Mouse (Mus musculus) ES-CJ7 (cell line): ENCODE results near the gene Ednrb.
"Not testable (repeated sequence)": the region's sequence is repeated elsewhere in the genome, so short reads cannot be mapped to it uniquely, and the experiment has no call there.

Source experiments
- DNase-seq: peaks from one replicate; pipeline ENCODE4 v3.0.0; 2011; ENCODE audit warnings: low read depth, low spot score

The Ednrb gene

DNA sequence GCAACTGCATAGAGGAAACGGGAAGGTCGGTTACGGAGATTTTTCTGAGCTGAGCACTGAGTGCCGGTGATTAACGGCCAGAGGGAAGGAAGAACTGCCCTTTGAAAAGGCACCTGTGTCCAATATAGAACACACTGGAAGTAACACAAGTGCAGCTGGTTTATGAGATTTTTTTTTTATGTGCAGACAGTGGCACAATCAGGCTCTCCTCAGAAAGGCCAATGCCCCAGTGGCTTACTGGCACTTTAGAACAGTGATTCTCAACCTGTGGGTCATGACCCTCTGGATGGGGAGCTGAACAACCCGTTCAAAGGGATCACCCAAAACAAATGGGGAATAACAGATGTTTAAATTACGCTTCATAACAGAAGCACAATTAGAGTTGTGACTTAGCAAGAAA lies 20.7 kb downstream of the Ednrb start:
- DNase-seq, result no peak

DNA sequence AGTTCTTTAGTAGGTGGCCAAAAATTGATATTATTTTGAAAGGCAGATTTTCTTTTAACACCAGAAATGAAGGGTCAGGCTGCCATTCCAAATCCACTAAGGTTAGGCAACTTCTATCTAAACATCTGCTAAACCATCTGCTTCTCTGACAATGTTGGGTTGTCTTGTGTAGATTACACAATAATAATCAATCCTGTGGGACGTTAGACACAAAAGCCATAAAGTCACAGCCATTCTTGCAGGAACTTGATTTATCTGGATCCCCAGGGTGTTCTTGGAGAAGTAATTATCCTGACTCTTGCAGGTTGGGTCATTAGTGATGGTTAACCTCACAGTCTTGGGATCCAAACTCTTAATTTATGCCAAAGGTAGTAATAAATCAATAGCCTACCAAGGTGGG lies 21.6 kb downstream of the Ednrb start:
- no peak for DNase-seq

- no peak for DNase-seq
Observed at GRCm38 (mm10) chr14:103816637-103817308, 27.4 kb downstream of the Ednrb start.

DNA sequence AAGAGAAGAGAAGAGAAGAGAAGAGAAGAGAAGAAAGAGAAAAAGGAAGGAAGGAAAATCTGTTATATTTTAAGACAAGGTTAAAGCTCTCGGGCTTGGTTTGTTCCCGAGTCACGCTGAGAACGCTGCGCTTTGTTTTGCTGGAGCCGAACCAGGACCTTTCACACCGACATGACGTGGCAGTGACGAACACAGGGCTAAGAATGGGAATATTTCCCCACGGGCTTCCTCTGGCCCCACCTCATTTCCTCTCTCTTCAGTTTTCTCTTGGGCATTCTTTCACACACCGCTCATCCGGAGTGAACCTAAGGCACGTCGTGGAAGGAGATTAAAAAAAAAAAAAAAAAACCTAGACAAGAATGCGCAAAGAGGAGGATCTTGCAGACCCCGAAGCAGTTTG lies 28.7 kb downstream of the Ednrb start:
- DNase-seq, result no peak

- no peak for DNase-seq
Observed at GRCm38 (mm10) chr14:103814015-103814691, 30.0 kb downstream of the Ednrb start.

DNA sequence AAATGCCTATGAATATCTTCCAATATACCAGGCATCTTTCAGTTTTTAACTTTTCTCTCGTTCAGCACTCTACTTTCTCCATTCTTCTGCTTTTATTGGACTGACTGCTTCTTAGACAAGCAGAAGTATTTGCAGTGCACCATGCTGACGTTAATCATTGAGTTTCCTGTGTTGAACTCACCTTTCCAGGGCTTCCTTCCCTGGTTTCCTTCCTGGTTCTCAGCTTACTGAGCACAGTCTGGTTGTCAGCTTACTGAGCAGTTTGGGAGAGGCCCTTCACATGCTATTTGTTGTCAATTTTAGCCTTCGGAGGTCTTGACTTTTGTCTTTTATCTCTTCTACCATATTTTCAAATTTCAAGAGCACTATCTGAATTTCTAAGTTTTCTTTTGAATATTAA lies 31.0 kb downstream of the Ednrb start:
- no peak for DNase-seq

DNA sequence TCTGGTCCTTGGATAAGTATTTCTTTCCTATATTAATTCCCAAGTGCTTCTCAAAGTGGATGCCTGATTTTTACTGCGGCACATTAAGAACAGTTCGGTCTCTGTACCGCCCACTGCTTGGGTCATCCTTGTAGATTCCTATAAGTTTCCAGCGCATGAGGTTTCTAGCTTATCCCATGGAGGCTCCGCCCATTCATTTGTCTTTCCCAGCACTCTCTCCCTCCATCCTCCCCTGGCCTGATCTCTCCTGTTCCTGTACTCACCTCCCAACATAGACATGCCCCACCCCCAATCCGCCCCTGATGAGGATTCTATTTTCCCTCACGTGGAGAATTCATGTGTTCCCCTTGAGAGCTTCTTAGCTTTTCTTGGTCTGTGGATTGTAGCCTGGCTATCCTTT lies 32.9 kb downstream of the Ednrb start:
- no peak for DNase-seq

DNA sequence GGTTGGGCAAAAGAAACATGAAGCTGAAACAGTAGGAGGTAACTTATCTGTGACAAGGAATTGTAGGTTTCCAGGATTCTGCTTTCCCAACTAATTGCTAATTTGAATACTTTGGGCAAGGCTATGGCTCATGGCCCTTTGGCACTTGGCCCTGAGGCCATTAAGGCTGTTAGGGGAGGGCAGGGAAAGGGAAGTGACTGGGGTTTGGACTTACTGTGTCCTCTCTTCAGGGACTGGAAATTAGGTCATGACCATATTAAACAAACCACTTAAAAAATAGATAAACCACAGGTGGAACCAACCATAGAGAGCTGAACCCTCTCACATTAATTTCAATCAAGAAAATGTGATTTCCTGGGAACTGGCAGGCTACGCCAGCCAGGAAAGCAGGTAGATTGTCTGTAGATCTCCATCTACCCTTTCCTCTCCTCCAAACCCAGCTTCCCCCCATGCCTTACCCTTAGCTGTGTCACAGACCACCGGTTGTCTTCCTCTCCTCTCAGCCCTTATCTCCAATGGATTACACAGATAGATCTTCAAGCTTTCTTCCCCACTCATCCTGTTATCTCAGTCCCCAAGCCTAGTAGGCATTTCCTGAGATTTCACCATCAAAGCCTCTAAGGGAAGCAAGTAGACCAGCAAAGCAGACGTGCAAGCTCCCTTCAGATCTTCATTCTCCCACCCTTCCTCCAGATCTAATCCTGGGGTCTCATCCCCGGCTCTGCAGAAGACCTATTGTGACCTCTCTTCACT lies 40.1 kb downstream of the Ednrb start:
- DNase-seq, result no peak

GRCm38 (mm10) chr14:103797123-103797522 lies 47.1 kb downstream of the Ednrb start:
- DNase-seq, result no peak

- DNase-seq, result no peak
Observed at GRCm38 (mm10) chr14:103795591-103795990, 48.6 kb downstream of the Ednrb start.

DNA sequence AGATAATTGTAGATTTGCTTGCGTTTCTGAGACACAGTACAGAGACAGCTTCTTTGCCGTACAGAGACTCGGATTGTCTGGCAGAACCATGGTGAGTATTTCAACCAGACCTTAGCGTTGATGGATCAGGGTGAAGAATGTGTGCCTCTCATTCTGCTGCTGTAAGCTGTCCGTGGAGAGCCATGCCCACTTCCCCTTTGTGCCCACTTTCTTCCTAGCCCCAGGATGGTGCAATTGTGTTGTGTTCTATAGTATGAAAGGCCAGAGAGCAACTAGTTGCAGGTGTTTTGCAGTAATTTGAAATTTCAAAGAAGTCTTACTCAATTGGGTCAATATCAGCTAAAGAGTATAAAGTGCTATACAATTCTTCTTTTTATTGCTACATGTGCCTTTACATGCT lies 50.8 kb downstream of the Ednrb start:
- no peak for DNase-seq

DNA sequence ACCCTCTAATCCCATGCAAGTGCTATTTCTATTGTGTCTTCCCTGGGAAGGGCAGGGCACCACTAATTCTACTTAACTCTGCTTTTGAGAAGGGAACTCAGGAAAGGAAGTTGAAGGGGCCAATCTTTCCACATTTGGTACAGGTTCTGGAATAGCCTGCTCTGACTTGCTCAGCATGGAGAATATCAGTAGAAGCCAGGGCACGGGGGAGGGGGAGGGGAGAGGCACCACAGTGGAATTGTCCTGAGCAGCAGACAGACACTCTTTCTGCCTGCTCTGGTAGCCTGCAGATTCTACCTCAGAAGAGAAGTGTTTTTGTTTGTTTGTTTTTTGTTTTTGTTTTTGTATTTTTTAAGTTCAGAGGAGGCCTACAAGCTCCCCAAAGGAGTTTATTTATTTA lies 51.5 kb downstream of the Ednrb start:
- DNase-seq, result no peak

DNA sequence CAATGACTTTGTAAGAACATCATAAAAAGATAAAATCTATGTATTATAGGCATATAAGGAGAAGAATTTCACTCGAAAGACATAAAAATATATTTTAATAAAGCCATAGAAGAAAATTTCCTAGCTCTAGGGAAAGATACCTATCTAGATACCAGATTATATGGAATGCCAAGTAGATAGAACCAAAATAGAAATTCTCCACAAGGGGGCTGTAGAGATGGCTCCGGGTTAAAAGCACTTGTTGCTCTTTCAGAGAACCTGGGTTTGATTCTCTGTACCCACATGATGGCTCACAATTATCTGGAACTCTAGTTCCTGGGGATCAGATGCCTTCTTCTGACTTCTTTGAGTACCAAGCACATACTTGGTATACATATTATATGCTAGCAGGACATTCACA lies 56.7 kb downstream of the Ednrb start:
- DNase-seq, result no peak

GRCm38 (mm10) chr14:103785096-103785965 lies 58.9 kb downstream of the Ednrb start:
- DNase-seq, result no peak

GRCm38 (mm10) chr14:103780336-103780735 lies 63.9 kb downstream of the Ednrb start:
- DNase-seq, result not testable (repeated sequence)

- DNase-seq, result no peak
Observed at GRCm38 (mm10) chr14:103779276-103779675, 64.9 kb downstream of the Ednrb start.

DNA sequence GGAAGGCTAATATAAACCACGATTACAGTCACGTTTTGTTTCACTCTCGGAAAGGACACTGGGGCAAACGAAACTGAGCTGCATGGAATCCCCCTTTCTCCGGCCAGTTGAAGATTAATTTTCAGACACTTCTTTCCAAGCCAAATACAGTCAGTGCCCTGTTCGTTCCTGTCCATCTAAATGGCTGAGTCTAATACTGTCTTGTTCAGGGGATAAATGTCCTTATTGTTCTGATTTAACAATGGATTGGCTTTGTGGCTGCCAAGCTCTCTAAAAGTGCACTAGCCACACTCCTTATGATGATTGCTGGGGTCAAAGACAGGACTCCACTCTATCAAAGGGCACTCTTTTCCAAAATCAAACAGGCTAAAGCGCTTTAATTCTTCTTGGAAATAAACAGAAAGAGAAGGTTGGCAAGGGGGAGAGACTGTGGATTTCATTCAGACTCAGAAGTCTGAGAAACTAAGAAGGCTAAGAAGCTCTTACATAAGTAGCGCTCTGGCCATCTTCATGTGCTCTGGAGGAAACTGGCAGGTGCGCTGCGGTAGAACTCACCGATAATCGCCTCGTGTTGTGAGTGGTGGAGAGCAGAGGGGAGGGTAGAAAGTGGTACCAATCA lies 65.6 kb downstream of the Ednrb start:
- DNase-seq, result no peak

DNA sequence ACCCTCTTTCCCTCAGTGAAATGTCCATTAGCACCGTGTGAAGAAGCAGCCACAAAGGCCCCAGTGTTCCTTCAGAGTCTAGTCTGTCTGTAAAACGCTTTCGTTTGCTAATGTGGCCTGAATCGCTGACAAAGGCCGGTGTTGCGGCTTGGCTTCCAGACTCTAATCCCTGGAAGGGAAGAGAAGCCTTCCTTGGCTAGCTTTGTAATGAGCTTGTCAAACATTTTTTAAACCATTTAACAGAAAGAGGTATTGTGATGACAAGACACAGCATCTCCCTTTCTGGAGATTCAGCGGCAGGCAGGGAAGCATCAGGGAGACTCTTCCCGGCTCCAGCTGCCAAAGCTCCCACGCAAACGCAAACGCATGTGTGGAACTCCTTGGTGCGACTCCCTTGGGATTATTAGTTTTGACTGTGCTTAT lies 66.2 kb downstream of the Ednrb start:
- peak; percentile 17 for DNase-seq

DNA sequence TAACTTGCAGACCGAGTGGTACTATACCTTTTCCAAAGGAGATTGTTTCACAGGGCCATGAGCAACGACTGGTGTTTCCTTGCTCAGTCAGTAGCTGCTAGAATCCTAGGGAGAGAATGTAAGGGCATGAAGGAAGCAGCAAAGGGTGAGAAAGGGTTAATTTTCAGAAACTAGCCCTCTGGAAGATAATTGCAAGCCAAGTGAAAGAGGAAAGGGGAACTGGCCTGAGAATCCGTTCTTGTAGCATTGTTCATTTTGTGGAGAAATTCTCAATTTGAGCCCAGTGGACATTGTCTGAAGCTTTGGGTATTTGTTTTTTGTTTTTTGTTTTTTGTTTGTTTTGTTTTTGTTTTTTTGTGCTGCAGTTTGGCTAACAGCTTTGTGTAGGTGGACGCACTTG lies 66.8 kb downstream of the Ednrb start:
- DNase-seq, result no peak

DNA sequence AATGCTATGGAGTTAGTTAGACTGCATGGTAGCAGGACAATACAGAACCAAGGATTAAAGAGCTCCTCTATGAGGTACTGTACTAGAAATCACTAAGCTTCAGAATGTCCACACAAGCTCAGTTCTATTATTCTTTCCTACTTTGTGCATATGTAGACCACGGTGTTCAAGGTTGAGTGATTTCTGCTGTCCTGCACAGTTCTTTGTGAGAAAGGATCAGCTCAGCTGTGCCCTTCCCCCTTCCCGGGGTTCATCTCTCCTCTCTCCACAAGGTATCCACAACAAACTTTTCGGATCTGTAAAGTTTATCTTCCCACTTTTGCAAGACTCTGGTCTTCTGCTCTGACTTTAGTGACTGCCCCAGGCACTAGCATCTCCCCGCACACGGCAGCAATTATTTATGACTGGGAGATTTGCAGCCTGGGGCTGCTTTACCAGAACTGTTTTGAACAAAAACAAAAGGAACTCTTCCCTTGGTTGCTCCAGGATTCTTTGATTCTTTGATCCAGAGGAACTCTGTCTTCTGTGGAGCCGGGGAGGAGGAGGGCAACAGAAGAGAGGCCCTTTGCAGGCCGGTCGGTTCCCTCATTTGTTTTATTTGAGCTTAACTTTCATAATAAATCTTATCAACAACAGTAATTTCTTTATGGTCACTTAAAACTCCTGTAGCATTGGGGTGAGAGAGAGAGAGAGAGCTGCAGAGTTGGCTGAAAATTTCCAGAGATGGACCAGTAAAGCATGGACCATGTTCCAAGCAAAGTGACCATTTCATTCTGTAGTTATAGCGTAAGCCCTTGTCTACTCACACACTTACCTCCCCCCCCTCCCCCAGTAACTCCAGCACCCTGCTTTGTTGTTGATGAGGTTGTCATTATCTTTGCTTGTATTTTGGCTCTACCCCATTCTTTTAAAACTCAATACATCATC lies 74.6 kb downstream of the Ednrb start:
- DNase-seq, result no peak
